10 mouse cellular contexts compared by ENCODE assay signal in genomic region chr5:118645196-118645805, GRCm38 (mm10).
A peak's percentile ranks its signal among the peaks of the same experiment; 100 is the strongest.
DNase-seq lines count a peak whose midpoint lies in the region; ATAC-seq lines count a peak whose summit lies in the region.
"Had no signal": no experiment of that assay in that cellular context is flagged by ENCODE, and none has a peak within 500 bp of the region (broad histone marks: within the 10 kb centered on the region; RNA-seq: fewer than 3 reads in every experiment).

No protein-coding gene starts in this region.

- DNase-seq in hindbrain, embryonic 11.5 days (ENCODE audit: low spot score): no peak
- DNase-seq in CD4-positive, CD25-positive, alpha-beta regulatory T cell, adult 2 months (ENCODE audit: low read depth, low spot score): peak; percentile 48
- DNase-seq in kidney, postnatal 14 days: no peak
- DNase-seq in ovary, postnatal 10 days (ENCODE audit: low spot score): no peak
- DNase-seq: embryo, embryonic 11 days; kidney, adult 18-20 months had no signal

- no peaks in the 10 kb centered on the region for H3K27me3 ChIP-seq in hindbrain, embryonic 13.5 days
- no peaks in the 10 kb centered on the region for H3K27me3 ChIP-seq in hindbrain, embryonic 11.5 days (ENCODE audit: control insufficient read depth, insufficient read depth, low read length)
- H3K27me3 ChIP-seq: limb, embryonic 12.5 days had no signal

- H3K36me3 ChIP-seq in hindbrain, embryonic 13.5 days: no peaks in the 10 kb centered on the region
- H3K36me3 ChIP-seq in hindbrain, embryonic 11.5 days (ENCODE audit: control insufficient read depth, insufficient read depth, low read length): no peaks in the 10 kb centered on the region
- H3K36me3 ChIP-seq: limb, embryonic 12.5 days had no signal

- WGBS in hindbrain, embryonic 13.5 days: 84% methylated on average over 10 of the region's 10 CpGs
- WGBS in hindbrain, embryonic 11.5 days: 86% methylated on average over 10 of the region's 10 CpGs

- peak overlapping the region; percentile 30; the same call in 1 of the 2 replicates for H3K27ac ChIP-seq in hindbrain, embryonic 13.5 days
- no peak overlapping the region for H3K27ac ChIP-seq in hindbrain, embryonic 11.5 days (ENCODE audit: low read depth, low read length)
- H3K27ac ChIP-seq: limb, embryonic 12.5 days had no signal

- no peak overlapping the region for H3K4me2 ChIP-seq in hindbrain, embryonic 13.5 days
- no peak overlapping the region for H3K4me2 ChIP-seq in hindbrain, embryonic 11.5 days (replicated peaks; ENCODE audit: low read depth, low read length)
- H3K4me2 ChIP-seq: limb, embryonic 12.5 days had no signal

- no peaks in the 10 kb centered on the region for H3K9me3 ChIP-seq in hindbrain, embryonic 13.5 days
- no peaks in the 10 kb centered on the region for H3K9me3 ChIP-seq in hindbrain, embryonic 11.5 days (ENCODE audit: control insufficient read depth, low read length)
- H3K9me3 ChIP-seq: limb, embryonic 12.5 days had no signal

- ATAC-seq in hindbrain, embryonic 13.5 days (ENCODE audit: low FRiP score): no peak
- ATAC-seq in hindbrain, embryonic 11.5 days (ENCODE audit: low FRiP score): no peak
- ATAC-seq in granulocyte monocyte progenitor cell, adult 5-6 weeks (replicated peaks; ENCODE audit: poor library complexity, severe bottlenecking): peak; percentile 56
- ATAC-seq in megakaryocyte progenitor cell, adult 5-6 weeks (replicated peaks; ENCODE audit: poor library complexity): peak; percentile 37

- H3K9ac ChIP-seq in hindbrain, embryonic 13.5 days: no peak overlapping the region
- H3K9ac ChIP-seq in hindbrain, embryonic 11.5 days (ENCODE audit: low read depth, low read length): no peak overlapping the region
- H3K9ac ChIP-seq: limb, embryonic 12.5 days had no signal

- H3K4me3 ChIP-seq in hindbrain, embryonic 13.5 days: no peak overlapping the region
- H3K4me3 ChIP-seq in hindbrain, embryonic 11.5 days (ENCODE audit: low read depth, low read length): no peak overlapping the region
- H3K4me3 ChIP-seq: limb, embryonic 12.5 days had no signal

- H3K4me1 ChIP-seq in hindbrain, embryonic 13.5 days (replicated peaks): peaks cover 42% of the 10 kb centered on the region
- H3K4me1 ChIP-seq in hindbrain, embryonic 11.5 days (replicated peaks; ENCODE audit: control insufficient read depth, insufficient read depth, low read length): 0 out of 2 replicates have a peak, but pooled peaks cover 2% of the 10 kb centered on the region

Comparison
In these comparisons a context has a peak if more than half of its experiments do, and no peak if none do; other contexts are left out.
1. ATAC-seq: peak in granulocyte monocyte progenitor cell, adult 5-6 weeks (single experiment) and megakaryocyte progenitor cell, adult 5-6 weeks (single experiment); none in hindbrain, embryonic 13.5 days (single experiment) and hindbrain, embryonic 11.5 days (single experiment).